Mouse (Mus musculus): ENCODE results near the gene 2310039H08Rik. TPM values are rescaled to one million over a fixed set of nuclear protein-coding genes. Genes with fewer than 3 reads are reported as not detected.

2310039H08Rik gene
- polyA plus RNA-seq (2012; fragmentation: generic; extraction: Trizol) = 100 to 1,000 TPM; 116 to 123 TPM

GRCm38 (mm10) chr17:46772404-46773277, at the start of gene 2310039H08Rik:
2310039H08Rik (plus strand) TSS chr17:46772635.

GRCm38 (mm10) chr17:46728904-46729318, 43.5 kb upstream of the 2310039H08Rik start, which contains the start of gene Gnmt:
Gnmt (minus strand) TSS chr17:46729168.

GRCm38 (mm10) chr17:46751794-46752556, 20.5 kb upstream of the 2310039H08Rik start, which contains the start of gene Cnpy3:
Cnpy3 (minus strand) TSS chr17:46752214.

GRCm38 (mm10) chr17:46763544-46763943, 8.9 kb upstream of the 2310039H08Rik start, which contains the start of gene Ptcra:
Ptcra (minus strand) TSS chr17:46763712.

GRCm38 (mm10) chr17:46782341-46783221, 10.1 kb downstream of the 2310039H08Rik start, which contains the start of gene Rpl7l1:
Rpl7l1 (minus strand) TSS chr17:46782672.

Other genes with a start within 250 kb of the 2310039H08Rik start
- under 1 TPM; 0.07 to 0.85 TPM for gene Cul9, start 226.2 kb upstream of the 2310039H08Rik start, polyA plus RNA-seq (2012; fragmentation: generic; extraction: Trizol)
- gene Srf, start 216.5 kb upstream of the 2310039H08Rik start, polyA plus RNA-seq (2012; fragmentation: generic; extraction: Trizol) = 10 to 100 TPM; 32.8 to 34.6 TPM
- 1 to 10 TPM in 1 of 2 experiments, under 1 TPM in 1; 0.82 to 7.0 TPM for gene Ptk7, start 143.1 kb upstream of the 2310039H08Rik start, polyA plus RNA-seq (2012; fragmentation: generic; extraction: Trizol)
- gene Klc4, start 126.6 kb upstream of the 2310039H08Rik start, polyA plus RNA-seq (2012; fragmentation: generic; extraction: Trizol) = 10 to 100 TPM in 1 of 2 experiments, 1 to 10 TPM in 1; 6.4 to 23.3 TPM
- 100 to 1,000 TPM; 127 to 324 TPM for gene Mrpl2, start 126.4 kb upstream of the 2310039H08Rik start, polyA plus RNA-seq (2012; fragmentation: generic; extraction: Trizol)
- gene Cul7, start 122.3 kb upstream of the 2310039H08Rik start, polyA plus RNA-seq (2012; fragmentation: generic; extraction: Trizol) = 100 to 1,000 TPM in 1 of 2 experiments, 10 to 100 TPM in 1; 73.7 to 172 TPM
- gene Rrp36, start 98.3 kb upstream of the 2310039H08Rik start, polyA plus RNA-seq (2012; fragmentation: generic; extraction: Trizol) = 10 to 100 TPM; 30.8 to 53.1 TPM
- 100 to 1,000 TPM; 206 to 222 TPM for gene Mea1, start 93.8 kb upstream of the 2310039H08Rik start, polyA plus RNA-seq (2012; fragmentation: generic; extraction: Trizol)
- 100 to 1,000 TPM in 1 of 2 experiments, 10 to 100 TPM in 1; 71.0 to 103 TPM for gene Klhdc3, start 91.7 kb upstream of the 2310039H08Rik start, polyA plus RNA-seq (2012; fragmentation: generic; extraction: Trizol)
- 100 to 1,000 TPM in 1 of 2 experiments, 10 to 100 TPM in 1; 79.4 to 109 TPM for gene Ppp2r5d, start 67.5 kb upstream of the 2310039H08Rik start, polyA plus RNA-seq (2012; fragmentation: generic; extraction: Trizol)
- gene Pex6, start 61.2 kb upstream of the 2310039H08Rik start, polyA plus RNA-seq (2012; fragmentation: generic; extraction: Trizol) = 10 to 100 TPM; 30.1 to 56.6 TPM
- gene Gnmt, start 43.5 kb upstream of the 2310039H08Rik start, polyA plus RNA-seq (2012; fragmentation: generic; extraction: Trizol) = under 1 TPM; 0.30 to 0.38 TPM
- 10 to 100 TPM; 64.8 to 76.8 TPM for gene Cnpy3, start 20.4 kb upstream of the 2310039H08Rik start, polyA plus RNA-seq (2012; fragmentation: generic; extraction: Trizol)
- under 1 TPM; 0.07 to 0.11 TPM for gene Ptcra, start 8.9 kb upstream of the 2310039H08Rik start, polyA plus RNA-seq (2012; fragmentation: generic; extraction: Trizol)
- 10 to 100 TPM; 34.7 to 71.1 TPM for gene Rpl7l1, start 10.0 kb downstream of the 2310039H08Rik start, polyA plus RNA-seq (2012; fragmentation: generic; extraction: Trizol)
- 1 to 10 TPM in 1 of 2 experiments, under 1 TPM in 1; 0.28 to 7.2 TPM for gene Bicral, start 85.8 kb downstream of the 2310039H08Rik start, polyA plus RNA-seq (2012; fragmentation: generic; extraction: Trizol)
- gene Tbcc, start 118.0 kb downstream of the 2310039H08Rik start, polyA plus RNA-seq (2012; fragmentation: generic; extraction: Trizol) = 10 to 100 TPM; 51.3 to 59.2 TPM
- under 1 TPM in 1 of 2 experiments, not detected in 1; 0.02 TPM for gene Prph2, start 137.8 kb downstream of the 2310039H08Rik start, polyA plus RNA-seq (2012; fragmentation: generic; extraction: Trizol)
- gene Ubr2, start 237.9 kb downstream of the 2310039H08Rik start, polyA plus RNA-seq (2012; fragmentation: generic; extraction: Trizol) = 10 to 100 TPM in 1 of 2 experiments, 1 to 10 TPM in 1; 6.3 to 22.3 TPM